Mouse (Mus musculus) heart, postnatal 36 days (tissue): ENCODE data around the gene Cdk9. TPM values are rescaled to one million over a fixed set of nuclear protein-coding genes. Genes with fewer than 3 reads are reported as not detected.
A peak's percentile ranks its signal among the peaks of the same experiment; 100 is the strongest.

ENCODE experiments used
- DNase-seq, 2 experiments: peaks; one replicate each; pipeline ENCODE4 v3.0.0; 2021 to 2022
- intact Hi-C: fragments of 180-260 bp; cut with DNase I; formaldehyde crosslinking; loops from one replicate; pipeline ENCODE4 v1.15.1; 2025
- total RNA-seq, 2 experiments: library from RNA; stranded (reverse); gene quantifications; 2 replicates each; pipeline ENCODE4 v1.2.3; 2021

Cdk9 gene
- total RNA-seq, 2 experiments from 2014 or later: 24.6 to 26.6 TPM

- intact Hi-C loops: loop anchor here (2.0 to 5.0 kb wide), 2 partner anchors 17 to 141 kb away; no protein-coding TSS in a partner anchor
- no peak for DNase-seq
Observed at GRCm38 (mm10) chr2:32711301-32712056, 1.4 kb downstream of the Cdk9 start.

- DNase-seq: no peak
- intact Hi-C loops: loop anchor here (2.0 to 5.0 kb wide), 2 partner anchors 16 to 142 kb away; no protein-coding TSS in a partner anchor
Observed at GRCm38 (mm10) chr2:32710425-32710824, 2.5 kb downstream of the Cdk9 start.

- intact Hi-C loops: loop anchor here (2.0 to 5.0 kb wide), 2 partner anchors 15 to 143 kb away; no protein-coding TSS in a partner anchor
- DNase-seq: no peak
Observed at GRCm38 (mm10) chr2:32709521-32710137, 3.2 kb downstream of the Cdk9 start.

GRCm38 (mm10) chr2:32708643-32709042 is 4.2 kb downstream of the Cdk9 start:
- intact Hi-C loops: no loop called here
- peak; percentile 61 to 67 for DNase-seq

- intact Hi-C loops: no loop called here
- no peak for DNase-seq
Observed at GRCm38 (mm10) chr2:32706971-32707370, 5.9 kb downstream of the Cdk9 start.

GRCm38 (mm10) chr2:32705018-32705417 is 7.9 kb downstream of the Cdk9 start:
- intact Hi-C loops: no loop called here
- DNase-seq: no peak

GRCm38 (mm10) chr2:32704021-32704421 is 8.9 kb downstream of the Cdk9 start, which contains the start of gene Fpgs:
Fpgs (minus strand) TSS chr2:32704145.
- no peak for DNase-seq
- intact Hi-C loops: no loop called here

GRCm38 (mm10) chr2:32703046-32703445 is 9.8 kb downstream of the Cdk9 start:
- intact Hi-C loops: no loop called here

GRCm38 (mm10) chr2:32700966-32701743 is 11.7 kb downstream of the Cdk9 start:
- intact Hi-C loops: no loop called here
- DNase-seq: no peak

More at GRCm38 (mm10) chr2:32703046-32703445, 9.8 kb downstream of the Cdk9 start:
- DNase-seq: no peak

GRCm38 (mm10) chr2:32699680-32700079 is 13.2 kb downstream of the Cdk9 start:
- no peak for DNase-seq
- intact Hi-C loops: loop anchor here (5.0 to 10.0 kb wide), 2 partner anchors 73 to 315 kb away; partner anchors contain the start of genes 1110008P14Rik and Lcn2

GRCm38 (mm10) chr2:32694691-32695090 is 18.2 kb downstream of the Cdk9 start:
- intact Hi-C loops: loop anchor here (2.0 to 10.0 kb wide), 3 partner anchors 16 to 310 kb away; partner anchors contain the start of genes 1110008P14Rik and Lcn2
- no peak for DNase-seq

- intact Hi-C loops: loop anchor here (2.0 to 10.0 kb wide), 2 partner anchors 17 to 309 kb away; partner anchors contain the start of genes 1110008P14Rik and Lcn2
- peak; percentile 91 to 96 for DNase-seq
Observed at GRCm38 (mm10) chr2:32693823-32694411, 19.0 kb downstream of the Cdk9 start.

- intact Hi-C loops: loop anchor here (10.0 kb wide), 1 partner anchor 308 kb away; the partner anchor contains the start of genes 1110008P14Rik and Lcn2
- DNase-seq: no peak
Observed at GRCm38 (mm10) chr2:32693282-32693681, 19.6 kb downstream of the Cdk9 start.

- DNase-seq: no peak
- intact Hi-C loops: loop anchor here (10.0 kb wide), 1 partner anchor 308 kb away; the partner anchor contains the start of genes 1110008P14Rik and Lcn2
Observed at GRCm38 (mm10) chr2:32692496-32692895, 20.4 kb downstream of the Cdk9 start.

- intact Hi-C loops: loop anchor here (10.0 kb wide), 1 partner anchor 306 kb away; the partner anchor contains the start of genes 1110008P14Rik and Lcn2
Observed at GRCm38 (mm10) chr2:32691041-32691440, 21.8 kb downstream of the Cdk9 start.

GRCm38 (mm10) chr2:32689420-32689819 is 23.5 kb downstream of the Cdk9 start:
- DNase-seq: peak; percentile 87 to 92
- intact Hi-C loops: loop anchor here (1.0 to 2.0 kb wide), 2 partner anchors 58 to 105 kb away; no protein-coding TSS in a partner anchor

More at GRCm38 (mm10) chr2:32691041-32691440, 21.8 kb downstream of the Cdk9 start:
- no peak for DNase-seq

- intact Hi-C loops: loop anchor here (2.0 kb wide), 1 partner anchor 15 kb away; no protein-coding TSS in a partner anchor
- DNase-seq: no peak
Observed at GRCm38 (mm10) chr2:32687562-32687961, 25.3 kb downstream of the Cdk9 start.

- intact Hi-C loops: loop anchor here (2.0 kb wide), 1 partner anchor 14 kb away; no protein-coding TSS in a partner anchor
- no peak for DNase-seq
Observed at GRCm38 (mm10) chr2:32686640-32687039, 26.2 kb downstream of the Cdk9 start.

- intact Hi-C loops: loop anchor here (2.0 kb wide), 1 partner anchor 13 kb away; no protein-coding TSS in a partner anchor
Observed at GRCm38 (mm10) chr2:32685807-32686206, 27.1 kb downstream of the Cdk9 start.

More at GRCm38 (mm10) chr2:32685807-32686206, 27.1 kb downstream of the Cdk9 start:
- DNase-seq: no peak
